Mouse (Mus musculus) gastrocnemius, postnatal 14 days (tissue): ENCODE measurements around the gene Mmd2. TPM values are rescaled to one million over a fixed set of nuclear protein-coding genes. Genes with fewer than 3 reads are reported as not detected.
A peak's percentile ranks its signal among the peaks of the same experiment; 100 is the strongest.

ENCODE experiments used
- DNase-seq: peaks from one replicate; pipeline ENCODE4 v3.0.0; 2021; ENCODE audit warnings: mixed read lengths
- intact Hi-C: fragments of 180-260 bp; cut with DNase I; formaldehyde crosslinking; loops from one replicate; pipeline ENCODE4 v1.15.1; 2025; ENCODE audit warnings: low total_unique reads
- total RNA-seq, 2 experiments: library from RNA; stranded (reverse); gene quantifications; 2 replicates each; pipeline ENCODE4 v1.2.3; 2021

The Mmd2 gene
- total RNA-seq, 2 experiments from 2014 or later = 0.27 TPM; not detected in 1

- intact Hi-C loops = no loop called here
Observed at GRCm38 (mm10) chr5:142555866-142556265, 52.7 kb downstream of the Mmd2 start.

GRCm38 (mm10) chr5:142550706-142551652 lies 57.6 kb downstream of the Mmd2 start, which contains the start of gene Radil:
Gene Radil, minus strand, starts transcription at chr5:142551098.
- peak; percentile 98 for DNase-seq
- intact Hi-C loops = no loop called here

More at GRCm38 (mm10) chr5:142555866-142556265, 52.7 kb downstream of the Mmd2 start:
- no peak for DNase-seq

- intact Hi-C loops = loop anchor here (5.0 kb wide), 1 partner anchor 43 kb away; no protein-coding TSS in a partner anchor
- peak; percentile 41 for DNase-seq
Observed at GRCm38 (mm10) chr5:142549961-142550705, 58.5 kb downstream of the Mmd2 start.

- intact Hi-C loops = loop anchor here (5.0 kb wide), 1 partner anchor 42 kb away; no protein-coding TSS in a partner anchor
- DNase-seq = no peak
Observed at GRCm38 (mm10) chr5:142549441-142549840, 59.2 kb downstream of the Mmd2 start.

GRCm38 (mm10) chr5:142547066-142547465 lies 61.5 kb downstream of the Mmd2 start:
- intact Hi-C loops = loop anchor here (5.0 kb wide), 1 partner anchor 40 kb away; no protein-coding TSS in a partner anchor
- no peak for DNase-seq

- intact Hi-C loops = loop anchor here (5.0 kb wide), 1 partner anchor 39 kb away; no protein-coding TSS in a partner anchor
- no peak for DNase-seq
Observed at GRCm38 (mm10) chr5:142546344-142546743, 62.3 kb downstream of the Mmd2 start.

GRCm38 (mm10) chr5:142545014-142545795 lies 63.4 kb downstream of the Mmd2 start:
- no peak for DNase-seq
- intact Hi-C loops = loop anchor here (5.0 kb wide), 1 partner anchor 38 kb away; no protein-coding TSS in a partner anchor

GRCm38 (mm10) chr5:142537286-142537685 lies 71.3 kb downstream of the Mmd2 start:
- no peak for DNase-seq
- intact Hi-C loops = no loop called here

GRCm38 (mm10) chr5:142535388-142535787 lies 73.2 kb downstream of the Mmd2 start:
- intact Hi-C loops = no loop called here

GRCm38 (mm10) chr5:142529915-142530314 lies 78.7 kb downstream of the Mmd2 start, which contains the start of gene Papolb:
Gene Papolb, minus strand, starts transcription at chr5:142530076.
- DNase-seq = no peak
- intact Hi-C loops = no loop called here

More at GRCm38 (mm10) chr5:142535388-142535787, 73.2 kb downstream of the Mmd2 start:
- DNase-seq = no peak

GRCm38 (mm10) chr5:142524711-142525464 lies 83.7 kb downstream of the Mmd2 start:
- DNase-seq = no peak
- intact Hi-C loops = no loop called here

- intact Hi-C loops = no loop called here
- no peak for DNase-seq
Observed at GRCm38 (mm10) chr5:142521195-142521866, 87.3 kb downstream of the Mmd2 start.

- intact Hi-C loops = no loop called here
Observed at GRCm38 (mm10) chr5:142520360-142520759, 88.2 kb downstream of the Mmd2 start.

GRCm38 (mm10) chr5:142518973-142519372 lies 89.6 kb downstream of the Mmd2 start:
- DNase-seq = no peak
- intact Hi-C loops = no loop called here

More at GRCm38 (mm10) chr5:142520360-142520759, 88.2 kb downstream of the Mmd2 start:
- no peak for DNase-seq
